Mouse (Mus musculus): Measurements from ENCODE around the gene Wfdc5.

DNA sequence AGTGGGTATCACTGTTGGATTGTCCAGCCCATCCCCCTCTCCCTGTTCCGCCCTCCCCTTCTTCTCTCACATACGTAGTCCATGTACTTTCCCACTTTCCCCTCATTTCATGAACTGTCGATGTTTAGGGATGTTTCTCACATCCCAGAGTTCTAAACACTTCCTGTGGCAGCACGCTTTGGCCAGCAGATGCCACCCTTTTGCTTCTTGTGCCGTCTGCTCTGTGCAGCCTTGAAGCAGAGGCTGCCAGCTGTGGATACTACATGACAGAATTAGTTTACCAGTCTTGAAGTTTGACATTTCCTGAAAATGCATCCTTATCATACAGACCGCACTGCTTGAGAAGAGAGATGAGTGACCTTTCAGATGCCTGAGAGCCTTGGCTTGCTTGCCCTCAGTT is 48.0 kb downstream of the Wfdc5 start:
- TF ChIP-seq CTCF (IDR thresholded peaks at IDR 0.05; ENCODE audit: low read depth, low read length) (no peak), POLR2A (IDR thresholded peaks at IDR 0.05; ENCODE audit: borderline replicate concordance, low read depth, low read length) (no peak)
